ENCODE assay signal across 9 mouse cellular contexts in the genomic region with DNA sequence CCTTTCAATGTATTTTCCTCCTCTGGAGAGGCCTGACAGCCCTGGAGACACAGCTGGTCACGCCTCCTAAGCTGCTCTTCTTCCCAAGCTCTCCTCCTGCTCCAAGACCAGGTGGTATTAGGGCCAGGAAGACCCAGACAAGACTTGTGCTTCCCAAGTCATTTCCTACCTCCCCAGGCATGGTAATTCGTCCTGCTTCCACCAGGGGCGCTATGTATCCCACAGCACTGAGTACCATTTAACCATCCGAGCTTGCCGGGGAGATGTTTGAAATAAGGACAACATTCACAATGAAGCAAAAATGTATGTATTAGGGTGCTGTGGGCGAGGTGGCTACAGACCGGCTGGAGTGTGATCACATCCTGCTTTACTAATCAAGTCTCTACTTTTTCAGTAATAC.
DNase-seq lines count a peak whose midpoint lies in the region; ATAC-seq lines count a peak whose summit lies in the region.
"Had no signal": no experiment of that assay in that cellular context is flagged by ENCODE, and none has a peak within 500 bp of the region (broad histone marks: within the 10 kb centered on the region; RNA-seq: fewer than 3 reads in every experiment).

No protein-coding gene starts in this region.

- no peaks in the 10 kb centered on the region for H3K36me3 ChIP-seq in forebrain, embryonic 11.5 days (ENCODE audit: control insufficient read depth, insufficient read depth, low read length)
- no peaks in the 10 kb centered on the region for H3K36me3 ChIP-seq in forebrain, embryonic 13.5 days (ENCODE audit: poor library complexity, severe bottlenecking)

- no peaks in the 10 kb centered on the region for H3K27me3 ChIP-seq in forebrain, embryonic 11.5 days (ENCODE audit: control insufficient read depth, insufficient read depth, low read length)
- H3K27me3 ChIP-seq in forebrain, embryonic 13.5 days: peaks cover 3% of the 10 kb centered on the region; the same call in 1 of the 2 replicates

- 0 out of 2 replicates have a peak, but pooled peaks have one; percentile 50 for ATAC-seq in forebrain, embryonic 11.5 days (replicated peaks; ENCODE audit: low FRiP score)
- ATAC-seq in forebrain, embryonic 13.5 days: no peak

- H3K9me3 ChIP-seq in forebrain, embryonic 11.5 days (ENCODE audit: control insufficient read depth, low read length): no peaks in the 10 kb centered on the region
- no peaks in the 10 kb centered on the region for H3K9me3 ChIP-seq in forebrain, embryonic 13.5 days (replicated peaks)

- 49% methylated on average over 7 of the region's 7 CpGs for WGBS in forebrain, embryonic 11.5 days
- 50% methylated on average over 7 of the region's 7 CpGs for WGBS in forebrain, embryonic 13.5 days

- no peak overlapping the region for H3K27ac ChIP-seq in forebrain, embryonic 11.5 days (ENCODE audit: low read depth, low read length)
- H3K27ac ChIP-seq in forebrain, embryonic 13.5 days: no peak overlapping the region

- DNase-seq in forebrain, embryonic 11.5 days (ENCODE audit: low spot score): no peak
- DNase-seq in ovary, postnatal 14 days (ENCODE audit: low spot score): peak; percentile 17
- no peak for DNase-seq in ovary, postnatal 10 days (ENCODE audit: low spot score)
- DNase-seq in cerebellum, postnatal 25 days: peak; percentile 23 to 40
- DNase-seq in kidney, adult 9 months: peak; percentile 21
- peak; percentile 54 for DNase-seq in lung, postnatal 36 days
- peak; percentile 49 for DNase-seq in thymus, postnatal 14 days

- H3K4me2 ChIP-seq in forebrain, embryonic 11.5 days (ENCODE audit: low read depth, low read length, severe bottlenecking): no peak overlapping the region
- no peak overlapping the region for H3K4me2 ChIP-seq in forebrain, embryonic 13.5 days

- H3K4me1 ChIP-seq in forebrain, embryonic 11.5 days (replicated peaks; ENCODE audit: control insufficient read depth, insufficient read depth, low read length): 0 out of 2 replicates have a peak, but pooled peaks cover 2% of the 10 kb centered on the region
- H3K4me1 ChIP-seq in forebrain, embryonic 13.5 days: peaks cover 4% of the 10 kb centered on the region

- no peak overlapping the region for H3K9ac ChIP-seq in forebrain, embryonic 11.5 days (ENCODE audit: low read length)
- no peak overlapping the region for H3K9ac ChIP-seq in forebrain, embryonic 13.5 days

- H3K4me3 ChIP-seq in forebrain, embryonic 11.5 days (ENCODE audit: low read depth, low read length): no peak overlapping the region
- H3K4me3 ChIP-seq in forebrain, embryonic 13.5 days: no peak overlapping the region
- H3K4me3 ChIP-seq: myocyte had no signal

Comparison
In these comparisons a context has a peak if more than half of its experiments do, and no peak if none do; other contexts are left out.
1. DNase-seq: peak in ovary, postnatal 14 days (single experiment), cerebellum, postnatal 25 days (2 of 2), kidney, adult 9 months (single experiment), lung, postnatal 36 days (single experiment) and thymus, postnatal 14 days (single experiment); none in forebrain, embryonic 11.5 days (single experiment) and ovary, postnatal 10 days (single experiment).